Mouse (Mus musculus): ENCODE measurements around the gene Itih3. TPM values are rescaled to one million over a fixed set of nuclear protein-coding genes. Genes with fewer than 3 reads are reported as not detected.
A peak's percentile ranks its signal among the peaks of the same experiment; 100 is the strongest.

Gene Itih3
- polyA plus RNA-seq, 1 experiment from 2014 or later: 1.6 TPM

- no peaks in the 10 kb centered on the region for H3K27me3 ChIP-seq
- 84% methylated on average over 4 of the region's 4 CpGs for WGBS
- no peak for ATAC-seq (replicated peaks; ENCODE audit: insufficient number of reproducible peaks, insufficient read depth, low FRiP score, low read depth)
- H3K27ac ChIP-seq: no peak overlapping the region
- H3K9ac ChIP-seq: no peak overlapping the region
- H3K9me3 ChIP-seq (replicated peaks): no peaks in the 10 kb centered on the region
- H3K4me1 ChIP-seq (replicated peaks): no peaks in the 10 kb centered on the region
- H3K4me2 ChIP-seq: no peak overlapping the region
- no peaks in the 10 kb centered on the region for H3K36me3 ChIP-seq
- H3K4me3 ChIP-seq: no peak overlapping the region
Observed at GRCm38 (mm10) chr14:30930386-30930785, 6.8 kb upstream of the Itih3 start.

- no peak overlapping the region for H3K27ac ChIP-seq
- WGBS: 87% methylated on average over 3 of the region's 3 CpGs
- no peaks in the 10 kb centered on the region for H3K9me3 ChIP-seq (replicated peaks)
- ATAC-seq (replicated peaks; ENCODE audit: insufficient number of reproducible peaks, insufficient read depth, low FRiP score, low read depth): no peak
- H3K4me3 ChIP-seq: no peak overlapping the region
- H3K4me1 ChIP-seq (replicated peaks): no peaks in the 10 kb centered on the region
- H3K36me3 ChIP-seq: no peaks in the 10 kb centered on the region
- H3K27me3 ChIP-seq: no peaks in the 10 kb centered on the region
- no peak overlapping the region for H3K9ac ChIP-seq
- no peak overlapping the region for H3K4me2 ChIP-seq
Observed at GRCm38 (mm10) chr14:30925492-30925891, 1.9 kb upstream of the Itih3 start.

GRCm38 (mm10) chr14:30922053-30922670 is 1.4 kb downstream of the Itih3 start:
- Histone ChIP-seq H3K9ac (no peak overlapping the region), H3K4me2 (no peak overlapping the region), H3K4me1 (replicated peaks) (no peaks in the 10 kb centered on the region), H3K36me3 (no peaks in the 10 kb centered on the region), H3K27me3 (no peaks in the 10 kb centered on the region), H3K9me3 (replicated peaks) (no peaks in the 10 kb centered on the region), H3K27ac (no peak overlapping the region), H3K4me3 (no peak overlapping the region)
- no peak for ATAC-seq (replicated peaks; ENCODE audit: insufficient number of reproducible peaks, insufficient read depth, low FRiP score, low read depth)
- 53% methylated on average over 8 of the region's 8 CpGs for WGBS

- H3K9ac ChIP-seq: no peak overlapping the region
- H3K4me1 ChIP-seq (replicated peaks): no peaks in the 10 kb centered on the region
- H3K9me3 ChIP-seq (replicated peaks): no peaks in the 10 kb centered on the region
- ATAC-seq (replicated peaks; ENCODE audit: insufficient number of reproducible peaks, insufficient read depth, low FRiP score, low read depth): no peak
- H3K4me2 ChIP-seq: no peak overlapping the region
- H3K27me3 ChIP-seq: no peaks in the 10 kb centered on the region
- no peak overlapping the region for H3K27ac ChIP-seq
- H3K4me3 ChIP-seq: no peak overlapping the region
- WGBS: 79% methylated on average over 1 of the region's 1 CpGs
- no peaks in the 10 kb centered on the region for H3K36me3 ChIP-seq
Observed at GRCm38 (mm10) chr14:30916516-30916915, 7.0 kb downstream of the Itih3 start.

- no peak for ATAC-seq (replicated peaks; ENCODE audit: insufficient number of reproducible peaks, insufficient read depth, low FRiP score, low read depth)
Observed at GRCm38 (mm10) chr14:30913404-30913803, 10.2 kb downstream of the Itih3 start.

GRCm38 (mm10) chr14:30912641-30913040 is 10.9 kb downstream of the Itih3 start:
- Histone ChIP-seq H3K4me1 (replicated peaks) (no peaks in the 10 kb centered on the region), H3K4me3 (no peak overlapping the region), H3K9me3 (replicated peaks) (no peaks in the 10 kb centered on the region), H3K4me2 (no peak overlapping the region), H3K9ac (no peak overlapping the region), H3K36me3 (no peaks in the 10 kb centered on the region), H3K27ac (no peak overlapping the region), H3K27me3 (no peaks in the 10 kb centered on the region)
- no peak for ATAC-seq (replicated peaks; ENCODE audit: insufficient number of reproducible peaks, insufficient read depth, low FRiP score, low read depth)
- WGBS: 76% methylated on average over 8 of the region's 8 CpGs

More at GRCm38 (mm10) chr14:30913404-30913803, 10.2 kb downstream of the Itih3 start:
- H3K27ac ChIP-seq: no peak overlapping the region
- no peaks in the 10 kb centered on the region for H3K36me3 ChIP-seq
- H3K4me2 ChIP-seq: no peak overlapping the region
- H3K9ac ChIP-seq: no peak overlapping the region
- no peaks in the 10 kb centered on the region for H3K4me1 ChIP-seq (replicated peaks)
- WGBS: 74% methylated on average over 5 of the region's 5 CpGs
- no peaks in the 10 kb centered on the region for H3K9me3 ChIP-seq (replicated peaks)
- no peak overlapping the region for H3K4me3 ChIP-seq
- H3K27me3 ChIP-seq: no peaks in the 10 kb centered on the region

GRCm38 (mm10) chr14:30911141-30911540 is 12.4 kb downstream of the Itih3 start:
- Histone ChIP-seq H3K4me2 (no peak overlapping the region), H3K4me3 (no peak overlapping the region), H3K9me3 (replicated peaks) (no peaks in the 10 kb centered on the region), H3K36me3 (no peaks in the 10 kb centered on the region), H3K27me3 (no peaks in the 10 kb centered on the region), H3K9ac (no peak overlapping the region), H3K27ac (no peak overlapping the region), H3K4me1 (replicated peaks) (no peaks in the 10 kb centered on the region)
- WGBS: 87% methylated on average over 8 of the region's 8 CpGs
- ATAC-seq (replicated peaks; ENCODE audit: insufficient number of reproducible peaks, insufficient read depth, low FRiP score, low read depth): no peak

GRCm38 (mm10) chr14:30907814-30908265 is 15.7 kb downstream of the Itih3 start:
- H3K9ac ChIP-seq: no peak overlapping the region
- WGBS: 74% methylated on average over 3 of the region's 3 CpGs
- no peaks in the 10 kb centered on the region for H3K9me3 ChIP-seq (replicated peaks)
- ATAC-seq (replicated peaks; ENCODE audit: insufficient number of reproducible peaks, insufficient read depth, low FRiP score, low read depth): 0 out of 2 replicates have a peak, but pooled peaks have one; percentile 35
- H3K36me3 ChIP-seq: no peaks in the 10 kb centered on the region
- H3K27me3 ChIP-seq: no peaks in the 10 kb centered on the region
- no peak overlapping the region for H3K4me2 ChIP-seq
- no peak overlapping the region for H3K4me3 ChIP-seq
- no peak overlapping the region for H3K27ac ChIP-seq
- H3K4me1 ChIP-seq (replicated peaks): no peaks in the 10 kb centered on the region

- no peak overlapping the region for H3K9ac ChIP-seq
- no peaks in the 10 kb centered on the region for H3K4me1 ChIP-seq (replicated peaks)
- H3K27ac ChIP-seq: no peak overlapping the region
- H3K27me3 ChIP-seq: no peaks in the 10 kb centered on the region
- H3K36me3 ChIP-seq: no peaks in the 10 kb centered on the region
- no peak overlapping the region for H3K4me2 ChIP-seq
- no peak for ATAC-seq (replicated peaks; ENCODE audit: insufficient number of reproducible peaks, insufficient read depth, low FRiP score, low read depth)
- WGBS: 77% methylated on average over 6 of the region's 6 CpGs
- H3K9me3 ChIP-seq (replicated peaks): no peaks in the 10 kb centered on the region
- no peak overlapping the region for H3K4me3 ChIP-seq
Observed at GRCm38 (mm10) chr14:30906001-30906400, 17.6 kb downstream of the Itih3 start.

- no peaks in the 10 kb centered on the region for H3K4me1 ChIP-seq (replicated peaks)
- WGBS: 75% methylated on average over 8 of the region's 8 CpGs
- H3K36me3 ChIP-seq: no peaks in the 10 kb centered on the region
- H3K9me3 ChIP-seq (replicated peaks): no peaks in the 10 kb centered on the region
- H3K4me2 ChIP-seq: no peak overlapping the region
- ATAC-seq (replicated peaks; ENCODE audit: insufficient number of reproducible peaks, insufficient read depth, low FRiP score, low read depth): no peak
- H3K9ac ChIP-seq: no peak overlapping the region
- no peaks in the 10 kb centered on the region for H3K27me3 ChIP-seq
- no peak overlapping the region for H3K27ac ChIP-seq
- H3K4me3 ChIP-seq: no peak overlapping the region
Observed at GRCm38 (mm10) chr14:30904307-30904706, 19.3 kb downstream of the Itih3 start.

- no peak for ATAC-seq (replicated peaks; ENCODE audit: insufficient number of reproducible peaks, insufficient read depth, low FRiP score, low read depth)
- Histone ChIP-seq H3K4me1 (replicated peaks) (no peaks in the 10 kb centered on the region), H3K9me3 (replicated peaks) (no peaks in the 10 kb centered on the region)
Observed at GRCm38 (mm10) chr14:30903036-30903435, 20.5 kb downstream of the Itih3 start.

GRCm38 (mm10) chr14:30902628-30903027 is 20.9 kb downstream of the Itih3 start:
- Histone ChIP-seq H3K36me3 (no peaks in the 10 kb centered on the region), H3K4me2 (no peak overlapping the region)
- no peak for ATAC-seq (replicated peaks; ENCODE audit: insufficient number of reproducible peaks, insufficient read depth, low FRiP score, low read depth)

More at GRCm38 (mm10) chr14:30903036-30903435, 20.5 kb downstream of the Itih3 start:
- WGBS: 61% methylated on average over 3 of the region's 3 CpGs
- no peak overlapping the region for H3K4me3 ChIP-seq
- no peak overlapping the region for H3K4me2 ChIP-seq
- no peaks in the 10 kb centered on the region for H3K27me3 ChIP-seq
- H3K27ac ChIP-seq: no peak overlapping the region
- no peak overlapping the region for H3K9ac ChIP-seq
- no peaks in the 10 kb centered on the region for H3K36me3 ChIP-seq

More at GRCm38 (mm10) chr14:30902628-30903027, 20.9 kb downstream of the Itih3 start:
- Histone ChIP-seq H3K4me1 (replicated peaks) (no peaks in the 10 kb centered on the region), H3K27me3 (no peaks in the 10 kb centered on the region), H3K27ac (no peak overlapping the region), H3K9ac (no peak overlapping the region), H3K9me3 (replicated peaks) (no peaks in the 10 kb centered on the region), H3K4me3 (no peak overlapping the region)
- 76% methylated on average over 5 of the region's 5 CpGs for WGBS

Data from heart, embryonic 15.5 days (tissue).